Mouse (Mus musculus): Measurements from ENCODE around the gene Erbb2.

DNA sequence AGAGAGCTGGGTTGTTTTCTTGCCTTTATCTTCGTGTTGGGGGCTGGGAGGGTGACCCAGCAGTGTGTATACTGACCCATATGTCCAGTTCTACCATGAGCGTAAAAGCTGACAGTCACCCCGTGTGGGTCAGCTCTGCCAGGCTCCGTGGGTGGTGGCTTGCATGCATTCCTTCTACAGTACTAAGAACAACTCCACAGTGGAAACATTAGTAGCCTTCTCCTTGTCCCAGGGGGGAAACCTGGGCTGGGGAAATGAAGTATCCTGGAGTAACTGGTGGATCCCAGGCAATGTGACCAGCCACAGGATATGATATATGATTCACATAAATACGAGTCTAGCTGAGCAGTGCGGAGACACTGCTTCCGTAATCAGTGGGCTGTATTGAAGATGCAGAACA lies 1.5 kb downstream of the Erbb2 start:
- TF ChIP-seq EP300 (optimal IDR thresholded peaks at IDR 0.05) = no peak
- TF ChIP-seq CTCF (IDR thresholded peaks at IDR 0.05; ENCODE audit: low read depth) = no peak
